Mouse (Mus musculus) G1E (cell line): ENCODE data around the gene Gm3115. TPM values are rescaled to one million over a fixed set of nuclear protein-coding genes. Genes with fewer than 3 reads are reported as not detected.
"Not testable (repeated sequence)": the region's sequence is repeated elsewhere in the genome, so short reads cannot be mapped to it uniquely, and the experiment has no call there.

Source experiments
- ATAC-seq: 2 replicates; pipeline ENCODE4 v1.8.0; 2016; ENCODE audit warnings: mild to moderate bottlenecking; ENCODE audit not compliant: insufficient number of reproducible peaks, poor library complexity, low FRiP score, severe bottlenecking; ENCODE audit errors: extremely low read depth
- DNase-seq: peaks from one replicate; pipeline ENCODE4 v3.0.0; 2012; ENCODE audit warnings: low spot score
- H3K27me3 ChIP-seq: 2 replicates; pipeline ENCODE4 v1.6.1; 2012; ENCODE audit warnings: mild to moderate bottlenecking, low read length, inconsistent platforms; ENCODE audit not compliant: insufficient read depth
- H3K36me3 ChIP-seq: replicated peaks from 2 replicates; pipeline ENCODE3; 2012; ENCODE audit warnings: mild to moderate bottlenecking, inconsistent platforms
- H3K4me1 ChIP-seq: 2 replicates; pipeline ENCODE4 v1.6.1; 2012; ENCODE audit warnings: low read depth, low read length, inconsistent platforms, mixed read lengths; ENCODE audit not compliant: insufficient read depth
- H3K4me3 ChIP-seq: 2 replicates; pipeline ENCODE4 v1.5.1; 2012; ENCODE audit warnings: low read depth, mild to moderate bottlenecking, inconsistent platforms, low read length, moderate library complexity, mixed read lengths
- H3K9me3 ChIP-seq: replicated peaks from 2 replicates; pipeline ENCODE4 v1.6.1; 2012; ENCODE audit warnings: inconsistent platforms
- polyA plus RNA-seq: library from polyadenylated mRNA; stranded (reverse); fragments of >175 nt; gene quantifications from 2 replicates; pipeline ENCODE4 v1.2.3, GENCODE M21; 2012
- total RNA-seq, 2 experiments: library from RNA; stranded (forward) in 1 of 2; stranded (reverse) in 1 of 2; fragments of 200-1000 nt in 1 of 2; fragments of >200 nt in 1 of 2; fragmentation: Nextera tagmentation in 1 of 2; gene quantifications; 2 replicates each; pipeline ENCODE4 v1.2.3; 2014 to 2017

Gm3115 gene
- total RNA-seq (2014; fragmentation: Nextera tagmentation) = not detected in 2 replicates
- total RNA-seq (2017) = 0.17 and 0.33 TPM in 2 replicates
- polyA plus RNA-seq = not detected in 2 replicates

DNA sequence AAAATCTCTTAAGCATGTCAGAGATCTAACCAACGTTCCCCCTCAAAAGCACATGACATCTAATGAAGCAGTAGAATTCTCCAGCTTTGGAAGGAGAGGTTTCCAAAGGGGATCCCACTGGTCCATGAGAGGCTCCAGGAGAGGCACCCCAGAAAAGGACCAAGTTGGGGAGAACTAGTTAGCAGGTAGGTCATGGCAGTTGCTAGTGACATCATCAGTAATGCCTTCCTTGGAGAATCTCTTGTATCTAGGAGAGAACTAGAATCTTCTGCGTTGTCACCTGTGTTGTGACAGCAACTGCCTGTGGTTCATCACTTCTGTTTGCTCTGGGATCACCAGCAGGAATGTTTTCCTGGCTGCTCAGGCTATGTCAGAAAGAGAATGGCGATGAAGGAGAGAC is at the start of gene Gm3115:
Gene Gm3115 (plus strand): TSS at position 301 of the 400 bp plus-strand sequence.
- not testable (repeated sequence) for H3K9me3 ChIP-seq, H3K36me3 ChIP-seq, ATAC-seq, DNase-seq, H3K4me1 ChIP-seq, H3K27me3 ChIP-seq, H3K4me3 ChIP-seq

DNA sequence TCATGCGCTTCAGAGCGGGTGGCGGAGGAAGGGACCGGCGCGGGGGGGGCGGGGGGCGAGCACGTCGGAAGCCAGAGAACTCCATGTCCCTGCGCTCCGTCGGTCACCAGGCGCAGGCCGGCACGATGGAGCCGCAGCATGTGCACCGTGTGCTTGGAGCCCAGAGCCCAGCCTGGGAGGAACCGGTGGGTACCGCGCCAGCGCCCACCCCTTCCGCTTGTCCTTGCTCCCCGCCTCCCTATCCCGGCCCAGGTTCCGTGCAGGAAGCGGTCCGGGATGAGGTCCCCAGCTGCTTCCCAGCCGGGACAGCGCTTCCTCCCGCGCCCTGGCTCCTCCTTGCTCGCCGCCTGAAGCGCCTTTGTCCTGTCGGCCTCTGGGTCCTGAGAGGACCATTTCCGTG is 26.5 kb downstream of the Gm3115 start, which contains the start of gene Gm8108:
Gene Gm8108 (plus strand): TSS at position 101 of the 400 bp plus-strand sequence.
- H3K4me1 ChIP-seq, H3K27me3 ChIP-seq, H3K36me3 ChIP-seq, ATAC-seq, DNase-seq, H3K9me3 ChIP-seq, H3K4me3 ChIP-seq: not testable (repeated sequence)

DNA sequence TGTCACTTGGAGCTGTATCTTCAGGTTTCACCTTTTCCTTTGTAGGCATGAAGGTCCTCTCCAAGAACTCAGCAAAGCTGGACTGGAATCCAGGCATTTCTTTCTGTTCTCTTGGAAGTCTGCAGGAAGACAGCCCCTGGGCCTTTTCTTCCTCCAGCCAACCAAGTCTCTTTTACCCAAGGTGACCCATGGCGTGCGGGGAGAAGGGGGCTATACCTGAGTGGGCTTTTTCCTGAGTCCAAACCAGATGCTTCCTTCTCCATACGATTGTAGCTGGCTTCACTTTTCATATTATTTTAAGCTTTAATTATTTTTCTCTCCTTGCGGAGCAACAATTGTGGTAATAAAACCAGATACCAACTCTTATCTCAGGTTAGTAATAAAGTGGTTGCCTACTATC is 57.7 kb downstream of the Gm3115 start:
- not testable (repeated sequence) for H3K4me1 ChIP-seq, DNase-seq, ATAC-seq, H3K27me3 ChIP-seq, H3K36me3 ChIP-seq, H3K4me3 ChIP-seq, H3K9me3 ChIP-seq

Other genes with a start within 250 kb of the Gm3115 start
- gene Gm3033, start 237.9 kb upstream of the Gm3115 start, total RNA-seq (2014; fragmentation: Nextera tagmentation) = not detected in 2 replicates
- not detected in 2 replicates for gene Gm3033, start 237.9 kb upstream of the Gm3115 start, total RNA-seq (2017)
- not detected in 2 replicates for gene Gm3033, start 237.9 kb upstream of the Gm3115 start, polyA plus RNA-seq
- gene Gm2916, start 199.9 kb upstream of the Gm3115 start, total RNA-seq (2014; fragmentation: Nextera tagmentation) = not detected in 2 replicates
- gene Gm2916, start 199.9 kb upstream of the Gm3115 start, total RNA-seq (2017) = 0.11 TPM in 1 of 2 replicates, not detected in the other
- not detected in 2 replicates for gene Gm2916, start 199.9 kb upstream of the Gm3115 start, polyA plus RNA-seq
- not detected in 2 replicates for gene Gm3029, start 152.4 kb upstream of the Gm3115 start, total RNA-seq (2014; fragmentation: Nextera tagmentation)
- gene Gm3029, start 152.4 kb upstream of the Gm3115 start, total RNA-seq (2017) = not detected in 2 replicates
- gene Gm3029, start 152.4 kb upstream of the Gm3115 start, polyA plus RNA-seq = not detected in 2 replicates
- not detected in 2 replicates for gene Gm3095, start 120.6 kb upstream of the Gm3115 start, total RNA-seq (2014; fragmentation: Nextera tagmentation)
- gene Gm3095, start 120.6 kb upstream of the Gm3115 start, total RNA-seq (2017) = 0.41 TPM in 1 of 2 replicates, not detected in the other
- gene Gm3095, start 120.6 kb upstream of the Gm3115 start, polyA plus RNA-seq = not detected in 2 replicates
- gene Gm3099, start 85.7 kb upstream of the Gm3115 start, total RNA-seq (2014; fragmentation: Nextera tagmentation) = not detected in 2 replicates
- gene Gm3099, start 85.7 kb upstream of the Gm3115 start, total RNA-seq (2017) = not detected in 2 replicates
- not detected in 2 replicates for gene Gm3099, start 85.7 kb upstream of the Gm3115 start, polyA plus RNA-seq
- not detected in 2 replicates for gene Gm5796, start 60.2 kb upstream of the Gm3115 start, total RNA-seq (2014; fragmentation: Nextera tagmentation)
- gene Gm5796, start 60.2 kb upstream of the Gm3115 start, total RNA-seq (2017) = 0.33 and 0.46 TPM in 2 replicates
- not detected in 2 replicates for gene Gm5796, start 60.2 kb upstream of the Gm3115 start, polyA plus RNA-seq
- not detected in 2 replicates for gene Gm8108, start 26.4 kb downstream of the Gm3115 start, total RNA-seq (2014; fragmentation: Nextera tagmentation)
- 0.16 TPM in 1 of 2 replicates, not detected in the other for gene Gm8108, start 26.4 kb downstream of the Gm3115 start, total RNA-seq (2017)
- gene Gm8108, start 26.4 kb downstream of the Gm3115 start, polyA plus RNA-seq = not detected in 2 replicates
- not detected in 2 replicates for gene Gm3127, start 80.9 kb downstream of the Gm3115 start, total RNA-seq (2014; fragmentation: Nextera tagmentation)
- gene Gm3127, start 80.9 kb downstream of the Gm3115 start, total RNA-seq (2017) = 0.16 TPM in 1 of 2 replicates, not detected in the other
- not detected in 2 replicates for gene Gm3127, start 80.9 kb downstream of the Gm3115 start, polyA plus RNA-seq
- not detected in 2 replicates for gene Gm2974, start 98.5 kb downstream of the Gm3115 start, total RNA-seq (2014; fragmentation: Nextera tagmentation)
- not detected in 2 replicates for gene Gm2974, start 98.5 kb downstream of the Gm3115 start, total RNA-seq (2017)
- gene Gm2974, start 98.5 kb downstream of the Gm3115 start, polyA plus RNA-seq = not detected in 2 replicates
- gene Gm3138, start 165.5 kb downstream of the Gm3115 start, total RNA-seq (2014; fragmentation: Nextera tagmentation) = not detected in 2 replicates
- 0.11 TPM in 1 of 2 replicates, not detected in the other for gene Gm3138, start 165.5 kb downstream of the Gm3115 start, total RNA-seq (2017)
- gene Gm3138, start 165.5 kb downstream of the Gm3115 start, polyA plus RNA-seq = not detected in 2 replicates
- not detected in 2 replicates for gene Gm3149, start 233.2 kb downstream of the Gm3115 start, total RNA-seq (2014; fragmentation: Nextera tagmentation)
- not detected in 2 replicates for gene Gm3149, start 233.2 kb downstream of the Gm3115 start, total RNA-seq (2017)
- gene Gm3149, start 233.2 kb downstream of the Gm3115 start, polyA plus RNA-seq = not detected in 2 replicates